ENCODE assay signal across 21 mouse cellular contexts in the genomic region with DNA sequence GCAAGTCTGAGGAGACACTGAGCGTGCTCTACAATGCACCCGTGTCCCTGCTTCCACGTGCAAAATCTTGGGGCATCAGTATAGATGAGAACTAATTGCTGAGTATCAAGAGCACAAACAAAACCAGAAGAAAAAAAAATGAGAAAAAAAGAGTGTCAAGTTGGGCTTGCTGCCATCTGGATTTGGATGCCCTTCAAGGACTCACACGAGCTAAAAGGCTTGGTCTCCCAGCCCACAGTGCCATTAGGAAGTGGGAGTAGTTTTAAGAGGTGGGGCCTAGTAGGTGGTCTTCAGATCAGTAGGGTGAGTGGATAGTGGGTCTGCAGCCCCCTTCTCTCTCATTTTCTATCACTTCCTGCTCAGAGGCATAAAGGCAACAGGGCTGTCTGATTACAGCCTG.
DNase-seq lines count a peak whose midpoint lies in the region; ATAC-seq lines count a peak whose summit lies in the region.
"Had no signal": no experiment of that assay in that cellular context is flagged by ENCODE, and none has a peak within 500 bp of the region (broad histone marks: within the 10 kb centered on the region; RNA-seq: fewer than 3 reads in every experiment).

No protein-coding gene starts in this region.

- ATAC-seq in cerebellum, adult (ENCODE audit: insufficient number of reproducible peaks, low FRiP score, low TSS enrichment), result no peak
- ATAC-seq: forebrain, embryonic 16.5 days; hindbrain, postnatal 0 days; intestine, embryonic 16.5 days; liver, embryonic 12.5 days had no signal

- DNase-seq in cerebellum, postnatal 14 days, result peak; percentile 52 to 55
- DNase-seq in lung, postnatal 10 days, result peak; percentile 62
- no peak for DNase-seq in lung, postnatal 4 days
- DNase-seq in adrenal gland, postnatal 14 days, result peak; percentile 60
- DNase-seq in testis, postnatal 10 days (ENCODE audit: low spot score), result peak; percentile 66
- no peak for DNase-seq in spleen, postnatal 4 days (ENCODE audit: low spot score in 2 of 2)
- DNase-seq: B cell, adult 2 months; cerebellum, adult 8-10 months; gastrocnemius, postnatal 10 days; heart, adult 11 months; kidney, adult 9 months; kidney, postnatal 14 days; layer of hippocampus, postnatal 36 days; lung, adult 18-20 months; lung, postnatal 36 days; midbrain, embryonic 14.5 days had no signal

Comparison
In these comparisons a context has a peak if more than half of its experiments do, and no peak if none do; other contexts are left out.
1. DNase-seq: peak in cerebellum, postnatal 14 days (2 of 2), lung, postnatal 10 days (single experiment), adrenal gland, postnatal 14 days (single experiment) and testis, postnatal 10 days (single experiment); none in lung, postnatal 4 days (0 of 2) and spleen, postnatal 4 days (0 of 2).